Mouse (Mus musculus): ENCODE results near the gene Krtap3-2.

GRCm38 (mm10) chr11:99514098-99514497 lies 42.6 kb downstream of the Krtap3-2 start:
- no peak for TF ChIP-seq CTCF (IDR thresholded peaks at IDR 0.05; ENCODE audit: low read depth, low read length)
- TF ChIP-seq POLR2A (IDR thresholded peaks at IDR 0.05; ENCODE audit: extremely low read depth, insufficient read depth, low read length): no peak
